Mouse (Mus musculus): Measurements from ENCODE around the gene Gtf2i.
"Not testable (repeated sequence)": the region's sequence is repeated elsewhere in the genome, so short reads cannot be mapped to it uniquely, and the experiment has no call there.

Gtf2i gene

DNA sequence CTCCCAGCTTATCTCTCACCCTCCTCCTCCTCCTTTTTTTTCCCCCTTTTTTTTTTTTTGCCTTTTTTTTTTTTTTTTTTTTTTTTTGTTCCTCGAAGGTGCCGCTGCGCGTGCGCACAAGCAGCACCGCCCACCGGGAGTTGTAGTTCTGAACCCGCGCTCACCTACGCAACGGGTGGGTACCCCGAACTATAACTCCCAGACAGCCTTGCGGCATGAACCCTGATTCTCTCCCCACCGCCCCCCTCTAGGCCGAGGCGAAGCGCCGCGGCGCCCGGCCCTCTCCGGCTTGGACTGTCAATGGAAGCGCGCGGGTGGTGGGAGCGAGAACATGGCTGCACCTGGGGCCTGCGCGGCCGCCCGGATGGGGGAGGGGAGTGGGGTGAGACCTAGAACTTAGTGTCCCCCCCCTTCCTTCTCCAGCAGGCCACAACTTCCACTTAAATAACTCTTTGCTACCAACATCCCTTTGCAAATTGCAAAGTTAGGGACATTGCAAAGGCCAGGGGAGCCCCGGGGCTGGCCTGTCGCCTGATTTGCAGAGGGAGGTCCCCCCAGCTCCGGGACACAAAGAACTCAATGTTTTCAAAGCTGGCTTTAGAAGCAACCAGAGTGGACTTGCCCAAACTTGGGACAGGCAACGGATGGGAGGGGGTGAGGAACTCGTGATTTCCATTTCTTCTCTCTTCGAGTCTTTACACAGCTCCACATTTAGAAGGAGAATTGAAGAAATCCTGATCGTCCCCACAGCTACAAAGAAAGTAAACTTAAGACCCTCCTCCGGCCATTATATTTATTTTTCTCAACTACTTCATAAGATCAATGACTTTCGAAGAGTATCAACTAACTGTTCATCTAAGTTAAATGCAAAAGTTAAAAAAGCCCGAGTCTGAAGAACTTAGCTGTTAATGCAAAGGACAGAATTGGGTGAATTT lies at the start of gene Gtf2i:
Gtf2i (minus strand) TSS at position 73 of the 935 bp plus-strand sequence.
- peak; percentile 97 to 98 for DNase-seq (ENCODE audit: low spot score in 2 of 2)

DNA sequence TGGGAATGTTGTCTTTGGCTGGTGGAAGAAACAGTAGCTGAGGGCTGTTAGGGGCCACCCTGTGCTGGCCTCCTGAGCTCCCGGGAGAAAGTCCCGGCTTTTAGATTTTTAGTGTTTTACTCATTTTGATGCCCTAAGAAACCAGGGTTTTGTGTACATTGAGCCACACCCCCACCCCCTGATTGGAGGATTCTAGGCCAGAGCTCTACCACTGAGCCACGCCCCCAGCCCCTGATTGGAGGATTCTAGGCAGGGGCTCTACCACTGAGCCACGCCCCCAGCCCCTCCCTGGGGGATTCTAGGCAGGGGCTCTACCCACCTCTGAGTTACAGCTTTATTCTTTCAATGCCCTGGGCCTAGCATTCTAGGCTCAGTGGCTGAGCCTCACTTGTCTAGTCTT lies 44.5 kb upstream of the Gtf2i start:
- no peak for DNase-seq (ENCODE audit: low spot score in 2 of 2)

DNA sequence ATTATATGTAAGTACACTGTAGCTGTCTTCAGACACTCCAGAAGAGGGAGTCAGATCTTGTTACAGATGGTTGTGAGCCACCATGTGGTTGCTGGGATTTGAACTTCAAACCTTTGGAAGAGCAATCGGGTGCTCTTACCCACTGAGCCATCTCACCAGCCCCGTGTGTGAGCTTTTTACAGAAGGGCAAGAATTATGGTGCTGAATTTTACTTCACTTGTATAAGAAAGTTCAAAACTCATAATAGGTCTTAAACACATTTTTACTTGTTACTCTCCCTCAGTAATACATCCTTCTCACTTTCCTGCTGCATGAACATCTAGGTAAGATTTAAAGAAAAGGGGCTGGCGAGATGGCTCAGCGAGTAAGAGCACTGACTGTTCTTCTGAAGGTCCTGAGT lies 40.8 kb upstream of the Gtf2i start:
- DNase-seq (ENCODE audit: low spot score in 2 of 2) = not testable (repeated sequence)

DNA sequence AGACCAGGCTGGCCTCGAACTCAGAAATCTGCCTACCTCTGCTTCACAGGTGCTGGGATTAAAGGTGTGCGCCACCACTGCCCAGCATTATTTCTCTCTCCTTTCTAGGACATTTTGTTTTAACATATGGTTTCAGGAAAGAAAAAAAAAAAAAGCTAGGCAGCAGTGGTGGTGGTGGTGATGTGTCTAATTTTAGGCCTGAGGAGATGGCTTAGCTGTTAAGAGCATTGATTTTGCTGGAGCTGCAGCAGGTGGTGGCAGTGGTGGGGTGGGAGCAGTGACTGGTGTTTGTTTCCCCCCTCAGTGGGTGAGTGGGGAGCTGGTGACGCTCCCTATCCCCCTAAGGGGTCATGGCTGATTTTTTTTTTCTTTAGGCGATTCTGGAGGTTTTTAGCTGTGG lies 38.6 kb upstream of the Gtf2i start:
- no peak for DNase-seq (ENCODE audit: low spot score in 2 of 2)

DNA sequence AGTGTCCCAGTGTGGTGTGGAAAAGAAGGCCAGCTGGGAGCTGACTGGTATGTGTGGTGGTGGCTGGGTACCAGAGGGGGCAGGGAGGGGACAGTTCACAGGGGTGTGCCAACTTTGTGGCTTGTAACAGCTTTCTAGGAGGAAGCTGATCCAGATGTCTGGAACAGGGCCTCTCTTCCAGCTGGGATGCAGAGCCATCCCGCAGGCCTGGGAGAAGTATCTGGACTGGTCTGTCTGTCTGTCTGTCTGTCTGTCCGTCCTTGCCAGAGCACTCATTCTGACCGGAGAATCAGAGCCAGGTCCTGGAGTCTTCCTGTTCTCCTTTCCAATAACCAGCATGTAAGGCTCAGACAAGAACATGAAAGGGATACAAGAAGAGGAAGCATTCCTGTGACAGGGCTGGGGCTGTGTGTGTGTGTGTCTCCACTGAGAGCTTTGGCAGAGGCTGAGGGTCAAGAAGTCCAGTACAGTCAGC lies 38.0 kb upstream of the Gtf2i start:
- no peak for DNase-seq (ENCODE audit: low spot score in 2 of 2)

DNA sequence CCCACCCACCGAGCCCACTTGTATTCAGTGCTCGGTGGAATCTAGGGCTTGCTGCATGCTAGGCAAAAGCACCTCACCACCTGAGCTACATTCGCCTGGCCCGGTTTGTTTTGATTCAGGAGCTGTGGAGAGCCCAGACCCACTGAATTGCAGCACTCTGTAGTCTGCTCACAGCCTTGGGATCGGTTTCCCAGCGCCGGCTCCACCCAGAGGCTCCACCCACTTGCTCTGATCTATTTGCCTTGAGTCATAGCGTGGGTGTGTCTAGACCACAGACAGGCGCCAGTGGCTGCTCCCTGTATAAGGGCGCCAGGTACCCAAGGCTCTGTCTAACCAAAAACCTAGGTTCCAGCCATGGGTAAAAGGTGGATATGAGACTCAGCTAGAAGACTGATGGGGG lies 36.1 kb upstream of the Gtf2i start:
- peak; percentile 65 to 66 for DNase-seq (ENCODE audit: low spot score in 2 of 2)

DNA sequence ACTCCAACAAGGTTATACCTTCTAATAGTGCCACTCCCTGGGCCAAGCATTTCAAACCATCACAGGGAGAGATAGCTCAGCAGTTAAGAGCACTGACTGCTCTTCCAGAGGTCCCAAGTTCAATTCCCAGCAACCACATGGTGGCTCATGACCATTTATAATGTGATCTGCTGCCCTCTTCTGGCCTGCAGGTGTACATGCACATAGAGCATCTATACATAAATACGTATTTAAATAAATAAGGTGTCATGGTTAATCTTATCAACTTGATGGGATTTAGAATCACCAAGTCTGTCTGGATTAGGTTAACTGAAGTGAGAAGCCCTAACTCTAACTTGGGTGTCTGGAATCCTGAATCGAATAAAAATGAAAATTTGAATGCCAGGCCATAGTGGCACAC lies 32.5 kb upstream of the Gtf2i start:
- no peak for DNase-seq (ENCODE audit: low spot score in 2 of 2)

DNA sequence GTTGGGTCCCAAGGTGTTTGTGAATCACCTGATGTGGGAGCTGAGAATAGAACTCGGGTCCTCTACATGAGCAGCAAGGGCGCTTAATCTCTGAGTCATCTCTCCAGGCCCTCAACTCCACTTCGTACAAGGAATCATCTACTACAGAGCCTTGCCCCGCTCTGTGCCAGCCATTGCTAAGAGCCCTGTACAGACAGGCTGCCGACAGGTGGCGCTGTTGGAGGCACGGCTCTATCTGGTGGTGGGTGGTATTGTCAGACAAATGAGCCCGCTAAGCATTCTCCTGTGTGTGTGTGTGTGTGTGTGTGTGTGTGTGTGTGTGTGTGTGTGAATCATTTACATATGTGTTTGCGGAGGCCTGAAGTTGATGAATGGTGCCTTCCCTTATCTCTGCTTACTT lies 30.9 kb upstream of the Gtf2i start:
- peak in 1 of 2 experiments; percentile 39 for DNase-seq (ENCODE audit: low spot score in 2 of 2)

DNA sequence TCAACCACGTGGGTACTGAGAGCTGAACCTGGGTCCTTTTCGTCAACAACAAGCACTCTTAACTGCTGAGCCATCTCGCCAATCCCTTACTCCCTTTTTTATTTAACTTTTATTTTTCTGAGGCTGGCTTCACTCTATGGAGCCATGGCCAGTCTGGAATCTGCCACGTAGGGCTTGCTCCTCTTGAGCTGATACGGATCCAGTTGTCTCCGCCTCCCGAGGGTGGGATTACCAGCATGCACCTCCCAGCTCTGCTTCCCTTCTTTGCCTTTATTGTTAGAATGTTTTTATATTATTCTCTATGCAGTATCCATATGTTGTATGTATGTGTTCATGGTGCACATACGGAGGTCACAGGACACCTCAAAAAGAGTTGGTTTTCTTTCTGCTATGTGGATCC lies 29.5 kb upstream of the Gtf2i start:
- no peak for DNase-seq (ENCODE audit: low spot score in 2 of 2)

DNA sequence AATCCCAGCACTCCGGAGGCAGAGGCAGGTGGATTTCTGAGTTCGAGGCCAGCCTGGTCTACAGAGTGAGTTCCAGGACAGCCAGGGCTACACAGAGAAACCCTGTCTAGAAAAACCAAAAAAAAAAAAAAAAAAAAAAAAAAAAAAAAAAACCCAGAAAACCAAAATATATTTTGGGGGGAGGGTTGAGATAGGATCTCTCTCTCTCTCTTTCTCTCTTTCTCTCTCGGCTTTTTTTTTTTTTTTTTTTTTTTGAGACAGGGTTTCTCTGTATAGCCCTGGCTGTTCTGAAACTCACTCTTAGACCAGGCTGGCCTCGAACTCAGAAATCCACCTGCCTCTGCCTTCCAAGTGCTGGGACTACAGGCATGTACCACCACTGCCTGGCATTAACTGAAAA lies 29.0 kb upstream of the Gtf2i start:
- DNase-seq (ENCODE audit: low spot score in 2 of 2) = not testable (repeated sequence)

DNA sequence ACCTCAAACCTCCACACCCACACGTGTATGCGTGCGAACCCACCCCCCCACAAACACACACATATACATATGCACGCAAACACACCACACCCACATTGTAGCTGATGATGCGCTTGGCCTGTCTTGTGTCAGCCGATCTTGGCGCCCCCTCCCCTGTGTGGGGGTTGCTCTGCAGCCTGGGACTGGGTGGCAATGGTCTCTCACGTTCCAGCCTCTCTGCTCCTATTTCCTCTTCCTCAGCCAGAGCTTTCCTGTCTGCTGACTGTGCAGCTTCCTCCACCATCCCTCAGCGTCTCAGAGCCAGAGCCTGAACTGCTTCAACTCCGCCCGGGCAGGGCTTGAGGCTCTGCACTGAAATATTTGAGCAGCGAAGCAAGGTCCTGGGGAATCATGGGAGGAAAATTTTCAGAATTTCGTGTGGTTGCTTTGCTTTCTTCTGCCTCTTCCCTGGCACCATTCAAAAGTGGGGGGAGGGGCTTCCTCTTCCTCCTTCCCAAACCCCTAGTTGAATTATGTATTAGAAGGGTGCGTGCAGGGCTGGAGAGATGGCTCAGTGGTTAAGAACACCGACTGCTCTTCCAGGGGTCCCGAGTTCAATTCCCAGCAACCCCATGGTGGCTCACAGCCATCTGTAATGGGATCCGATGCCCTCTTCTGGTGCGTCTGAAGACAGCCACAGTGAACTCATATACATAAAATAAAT lies 28.1 kb upstream of the Gtf2i start:
- peak in 1 of 2 experiments; percentile 45 for DNase-seq (ENCODE audit: low spot score in 2 of 2)

DNA sequence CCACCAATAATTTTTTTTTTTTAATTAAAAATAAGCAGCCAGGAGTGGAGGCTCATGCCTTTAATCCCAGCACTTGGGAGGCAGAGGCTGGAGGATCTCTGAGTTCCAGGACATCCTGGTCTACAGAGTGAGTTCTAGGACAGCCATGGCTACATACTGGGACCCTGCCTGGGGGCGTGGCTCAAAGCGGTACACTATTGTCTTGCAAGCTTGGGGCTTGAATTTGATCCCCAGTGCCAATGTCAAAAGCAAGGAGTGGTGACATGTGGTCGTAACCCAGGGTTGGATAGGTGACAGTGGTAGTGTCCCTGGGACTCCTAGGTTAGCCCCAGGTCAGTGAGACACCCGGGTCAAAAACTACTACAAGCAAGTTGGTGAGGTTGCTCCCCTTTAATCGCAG lies 27.2 kb upstream of the Gtf2i start:
- DNase-seq (ENCODE audit: low spot score in 2 of 2) = no peak

DNA sequence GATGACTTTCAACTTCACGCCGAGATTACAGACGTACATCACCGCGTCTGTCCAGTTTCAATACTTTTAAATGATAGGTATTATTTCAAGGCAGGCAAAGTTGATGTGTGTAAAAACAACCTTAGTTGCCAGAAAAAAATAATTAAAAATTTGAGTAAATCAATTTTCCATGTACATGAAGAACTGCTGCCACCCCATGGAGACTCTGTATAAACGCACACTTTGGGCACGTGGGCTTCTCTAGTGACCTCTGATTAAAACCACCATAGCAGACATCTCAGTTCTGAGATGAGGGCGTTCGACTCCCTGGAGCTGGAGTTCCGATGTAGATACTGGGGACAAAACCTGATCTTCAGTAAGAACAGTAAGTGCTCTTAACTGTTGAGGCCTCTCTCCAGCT lies 26.8 kb upstream of the Gtf2i start:
- no peak for DNase-seq (ENCODE audit: low spot score in 2 of 2)

DNA sequence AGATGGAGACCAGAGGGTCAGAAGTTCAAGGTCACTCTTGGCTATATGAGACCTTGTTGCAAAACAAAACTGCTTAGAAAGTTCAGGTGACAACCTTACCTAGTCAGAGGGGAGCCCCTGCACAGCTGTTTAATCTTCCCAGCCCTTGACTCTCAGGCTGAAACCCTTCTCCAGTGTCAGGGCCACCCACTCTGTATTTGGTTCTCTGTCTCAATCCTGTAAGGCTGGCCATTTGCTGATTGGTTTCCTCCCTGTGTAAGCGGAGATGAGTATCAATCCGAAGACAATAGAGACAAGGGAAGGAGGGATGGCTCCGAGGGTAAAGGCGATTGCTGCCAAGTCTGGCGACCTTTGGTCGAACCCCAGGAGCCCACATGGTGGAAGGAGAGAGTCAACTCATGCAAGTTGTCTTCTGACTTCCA lies 25.6 kb upstream of the Gtf2i start:
- DNase-seq (ENCODE audit: low spot score in 2 of 2) = no peak

DNA sequence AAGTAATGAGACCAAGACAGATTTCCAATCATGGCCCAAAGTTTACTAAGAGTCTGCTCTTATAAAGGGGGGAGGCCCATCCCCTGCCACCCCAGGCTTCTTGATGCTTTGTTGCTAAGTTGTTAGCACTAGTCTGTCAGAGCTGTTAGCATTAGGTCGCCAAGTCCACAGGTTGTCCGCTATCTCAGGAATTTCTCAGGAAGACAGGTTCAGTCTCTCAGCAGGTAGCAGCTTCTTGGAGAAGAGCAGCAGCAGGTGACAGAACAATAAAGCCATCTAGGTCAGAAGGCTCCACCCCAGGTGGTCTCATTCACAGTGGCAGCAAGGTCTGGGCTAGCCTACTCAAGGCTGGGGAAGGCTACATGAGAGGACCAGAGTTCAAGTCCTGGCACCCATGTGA lies 22.5 kb upstream of the Gtf2i start:
- not testable (repeated sequence) for DNase-seq (ENCODE audit: low spot score in 2 of 2)

DNA sequence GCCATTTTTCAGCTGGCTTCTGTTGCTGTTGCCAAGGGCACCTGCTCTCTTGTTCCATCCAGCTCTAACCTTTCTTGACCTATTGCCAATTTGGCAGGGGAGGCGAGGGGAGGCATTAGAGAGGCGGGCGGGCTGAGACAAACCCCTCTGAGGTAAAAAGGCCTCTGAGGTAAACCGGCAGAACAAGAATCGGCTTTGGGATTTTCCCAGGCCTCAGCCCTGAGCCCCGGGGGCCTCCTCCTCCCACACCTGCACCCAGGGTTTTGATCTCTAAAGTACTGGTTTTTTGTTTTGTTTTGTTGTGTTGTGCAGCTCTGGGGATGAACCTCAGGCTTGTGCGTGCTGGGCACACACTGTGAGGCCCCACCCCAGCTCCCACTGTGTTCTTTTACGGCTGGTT lies 18.2 kb upstream of the Gtf2i start:
- DNase-seq (ENCODE audit: low spot score in 2 of 2) = no peak

DNA sequence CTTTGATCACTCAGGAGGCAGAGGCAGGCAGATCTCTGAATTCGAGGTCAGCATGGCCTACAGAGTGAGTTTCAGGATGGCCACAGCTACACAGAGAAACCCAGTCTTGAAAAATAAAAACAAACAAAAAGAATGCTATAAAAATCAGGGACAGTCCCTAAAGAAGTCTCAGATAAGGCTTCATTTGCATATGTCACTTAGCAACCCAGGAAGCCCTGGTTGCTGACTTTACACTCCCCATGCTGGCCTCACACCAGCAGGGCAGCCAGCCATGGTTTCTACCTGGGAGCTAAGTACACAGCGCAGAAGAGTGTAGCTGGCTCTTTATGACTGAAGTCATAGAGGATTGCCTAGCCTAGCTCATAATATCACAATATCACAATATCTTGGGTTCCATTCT lies 15.5 kb upstream of the Gtf2i start:
- no peak for DNase-seq (ENCODE audit: low spot score in 2 of 2)

DNA sequence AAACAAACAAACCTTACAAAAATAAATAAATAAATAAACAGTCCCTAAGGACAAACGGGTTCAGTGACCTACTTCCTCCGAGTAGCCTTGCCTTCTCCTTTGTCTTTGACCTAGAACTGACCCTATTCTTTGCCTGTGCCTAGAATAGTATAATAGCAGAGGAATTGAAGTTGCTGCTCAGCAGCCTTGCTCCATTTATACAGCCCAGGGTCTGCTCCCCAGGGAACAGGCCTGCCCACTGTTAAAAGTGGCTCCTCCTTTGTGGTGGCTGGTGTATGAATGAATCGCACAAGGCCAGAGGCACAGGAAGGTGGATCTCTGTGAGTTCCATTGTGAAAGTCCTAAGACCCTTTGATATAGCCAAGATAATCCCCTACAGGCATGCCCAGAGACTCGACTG lies 14.8 kb upstream of the Gtf2i start:
- no peak for DNase-seq (ENCODE audit: low spot score in 2 of 2)

DNA sequence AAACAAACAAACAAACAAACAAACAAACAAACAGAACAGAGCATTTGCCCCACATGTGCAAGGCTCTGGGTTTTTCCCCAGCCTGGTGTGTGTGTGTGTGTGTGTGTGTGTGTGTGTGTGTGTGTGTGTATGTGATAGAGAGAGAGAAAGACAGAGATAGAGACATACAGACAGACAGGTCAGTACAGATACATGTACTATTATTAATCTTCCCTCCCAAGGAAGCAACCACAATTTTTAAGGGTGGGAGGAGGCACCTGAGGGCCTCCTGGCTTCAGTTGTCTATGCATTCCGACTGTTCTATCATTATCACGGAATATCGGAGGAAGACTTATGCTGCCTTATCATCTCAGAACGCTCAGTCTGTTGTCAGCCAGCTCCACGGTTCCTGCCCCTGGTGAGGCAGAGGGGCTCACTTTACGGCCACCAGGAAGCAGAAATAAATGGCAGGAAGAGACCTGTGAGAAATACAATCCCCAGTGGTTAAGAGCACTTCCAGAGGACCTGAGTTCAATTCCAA lies 14.0 kb upstream of the Gtf2i start:
- no peak for DNase-seq (ENCODE audit: low spot score in 2 of 2)

DNA sequence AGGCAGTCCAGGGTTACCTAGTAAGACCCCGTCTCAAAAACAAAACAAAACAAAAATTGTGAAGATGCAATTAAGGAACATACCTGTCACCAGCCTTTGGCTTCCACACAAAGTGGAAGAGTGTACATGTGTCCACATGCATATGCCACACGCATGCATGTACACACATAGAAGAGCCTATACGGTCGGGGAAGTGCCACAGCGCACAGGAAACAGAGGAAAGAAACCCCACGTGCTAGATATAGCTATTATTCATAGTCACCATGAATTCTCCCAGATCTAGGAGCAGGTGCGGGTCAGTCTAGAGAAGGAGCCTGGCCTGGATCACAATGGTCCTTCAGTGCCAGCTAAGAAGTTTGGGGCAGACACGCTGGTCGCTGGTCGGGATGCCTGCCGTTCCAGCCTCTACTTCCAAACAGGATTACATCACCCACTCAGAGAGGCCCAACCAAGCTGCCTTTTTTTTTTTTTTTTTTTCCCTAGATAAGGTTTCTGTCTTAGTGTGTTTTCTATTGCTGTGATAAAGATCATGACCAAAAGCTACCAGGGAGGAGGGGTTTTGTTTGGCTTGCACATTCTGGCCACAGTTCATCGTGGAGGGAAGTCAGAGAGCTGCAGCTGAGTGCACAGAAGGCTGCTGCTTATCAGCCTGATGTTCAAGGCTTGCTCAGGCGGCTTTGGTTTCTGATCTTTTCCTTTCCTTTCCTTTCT lies 11.5 kb upstream of the Gtf2i start:
- DNase-seq (ENCODE audit: low spot score in 2 of 2) = no peak

DNA sequence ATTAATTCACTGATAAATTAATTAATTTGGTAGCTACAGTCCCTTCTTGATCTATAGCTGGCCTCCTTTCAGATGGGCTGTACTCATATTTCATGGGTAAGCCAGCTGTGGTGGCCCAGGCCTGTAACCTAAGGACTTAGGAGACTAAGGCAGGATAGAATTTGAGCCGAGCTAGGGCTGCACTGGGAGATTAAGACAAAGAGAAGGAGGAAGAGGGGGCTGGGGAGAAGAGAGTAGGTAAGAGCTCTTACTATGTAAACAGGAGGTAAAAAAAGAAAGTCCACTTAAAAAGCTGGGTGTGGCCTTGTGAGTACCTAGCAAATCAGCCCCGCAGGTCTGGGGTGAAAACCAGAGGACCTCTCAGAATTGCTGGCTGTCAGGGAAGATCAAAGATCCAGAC lies 9.3 kb upstream of the Gtf2i start:
- no peak for DNase-seq (ENCODE audit: low spot score in 2 of 2)

DNA sequence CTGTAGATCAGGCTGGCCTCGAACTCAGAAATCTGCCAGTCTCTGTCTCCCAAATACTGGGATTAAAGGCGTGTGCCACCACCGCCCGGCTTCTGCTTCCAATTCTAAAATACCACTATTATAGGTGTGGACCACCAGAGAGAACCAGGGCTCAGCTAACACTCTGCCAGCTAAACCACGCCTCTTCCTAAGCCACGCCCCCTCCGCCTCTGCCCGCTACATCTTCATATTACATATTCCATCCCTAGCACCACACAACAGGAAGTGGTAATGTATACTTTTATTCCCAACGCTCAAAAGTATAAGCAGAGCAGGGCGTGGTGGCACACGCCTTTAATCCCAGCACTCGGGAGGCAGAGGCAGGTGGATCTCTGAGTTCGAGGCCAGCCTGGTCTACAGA lies 8.8 kb upstream of the Gtf2i start:
- DNase-seq (ENCODE audit: low spot score in 2 of 2) = no peak

Data from right cerebral cortex, postnatal 10 days (tissue).